Mouse (Mus musculus): Measurements from ENCODE around the gene G530012D18Rik.
"Not testable (repeated sequence)": the region's sequence is repeated elsewhere in the genome, so short reads cannot be mapped to it uniquely, and the experiment has no call there.

The G530012D18Rik gene

DNA sequence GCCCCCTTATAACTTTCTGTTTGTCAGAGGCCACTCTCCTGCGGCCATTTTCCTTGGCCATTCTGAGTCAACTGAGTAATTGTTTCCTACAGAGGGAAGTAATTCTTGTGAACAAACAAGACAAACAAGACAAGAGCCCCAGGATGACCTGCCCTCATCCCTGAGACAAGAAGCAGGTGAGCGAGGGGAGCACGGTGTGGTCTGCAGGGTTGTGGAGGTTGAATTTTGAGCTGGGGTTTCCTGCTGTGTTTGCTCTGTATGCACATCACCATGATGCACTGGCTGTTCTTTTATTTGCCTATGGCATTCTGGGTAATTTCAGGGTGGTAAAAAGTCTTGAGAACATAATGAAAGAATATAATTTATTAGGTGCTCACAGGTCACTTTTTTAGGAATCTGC lies 39.6 kb downstream of the G530012D18Rik start:
- not testable (repeated sequence) for DNase-seq (ENCODE audit: inconsistent age in 2 of 2, low spot score in 1 of 2)

DNA sequence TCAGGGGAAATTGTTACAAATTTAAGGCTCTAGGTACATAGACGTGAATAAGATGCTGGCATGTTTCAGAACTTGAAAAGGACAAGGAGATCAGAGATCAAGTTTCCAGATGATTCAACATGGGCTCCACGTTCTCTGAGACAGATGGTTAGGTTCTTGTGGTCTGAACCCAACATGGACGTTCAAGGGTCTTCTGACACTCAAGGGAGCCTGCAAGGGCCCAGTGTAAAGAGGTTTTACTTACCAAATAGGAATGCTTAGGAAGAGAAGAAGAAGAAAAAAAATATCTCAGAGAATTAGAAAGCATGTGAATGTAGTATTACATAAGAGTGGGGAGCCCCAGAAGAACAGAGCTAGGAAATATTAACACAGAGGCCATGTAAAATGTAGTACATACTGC lies 40.3 kb downstream of the G530012D18Rik start:
- DNase-seq (ENCODE audit: inconsistent age in 2 of 2, low spot score in 1 of 2): not testable (repeated sequence)

DNA sequence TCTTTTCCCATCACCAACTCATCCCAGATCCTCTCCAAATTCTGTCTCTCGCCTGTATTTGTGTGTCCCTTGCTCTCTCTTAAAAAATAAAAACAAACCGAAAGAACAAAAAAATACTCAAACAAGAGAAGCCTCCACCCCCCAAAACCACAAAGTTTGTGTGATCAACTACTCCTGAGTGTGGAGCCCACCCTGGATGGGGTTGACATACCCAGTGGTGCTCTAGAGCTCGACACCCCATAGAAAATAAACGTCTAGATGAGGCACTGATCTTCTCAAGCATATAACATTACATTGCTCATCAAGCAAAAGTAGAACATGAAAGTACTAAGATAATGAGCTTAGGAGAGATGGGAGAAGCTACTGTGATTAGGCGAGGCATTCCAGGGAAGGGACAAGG lies 41.7 kb downstream of the G530012D18Rik start:
- not testable (repeated sequence) for DNase-seq (ENCODE audit: inconsistent age in 2 of 2, low spot score in 1 of 2)

DNA sequence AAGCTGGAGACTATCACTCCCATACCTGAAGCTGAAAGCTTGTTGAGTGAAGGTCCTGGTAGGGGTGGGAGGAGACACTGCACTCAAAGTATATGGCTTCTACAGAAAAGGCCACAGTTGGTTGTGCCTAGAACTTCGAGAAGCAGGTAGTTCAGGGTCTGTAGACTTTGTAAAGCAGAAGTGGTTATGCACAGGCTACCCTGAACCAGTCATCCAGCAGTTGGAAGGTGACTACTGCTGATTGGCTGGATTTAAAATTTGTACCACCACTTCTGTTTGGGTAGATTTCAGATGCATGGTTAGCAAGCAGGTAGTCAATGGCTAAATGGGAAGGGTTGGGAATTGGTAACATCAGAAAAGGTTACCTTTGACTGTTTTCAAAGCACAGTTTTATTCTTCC lies 43.2 kb downstream of the G530012D18Rik start:
- DNase-seq (ENCODE audit: inconsistent age in 2 of 2, low spot score in 1 of 2): peak in 1 of 2 experiments; percentile 16
